Mouse (Mus musculus) thymus, adult 18-20 months (tissue): ENCODE data around the gene Slc35f1.
"Not testable (repeated sequence)": the region's sequence is repeated elsewhere in the genome, so short reads cannot be mapped to it uniquely, and the experiment has no call there.

ENCODE experiments used
- DNase-seq, 2 experiments: peaks; one replicate each; pipeline ENCODE4 v3.0.0; 2022; ENCODE audit warnings: mixed read lengths in 2 of 2

Slc35f1 gene

DNA sequence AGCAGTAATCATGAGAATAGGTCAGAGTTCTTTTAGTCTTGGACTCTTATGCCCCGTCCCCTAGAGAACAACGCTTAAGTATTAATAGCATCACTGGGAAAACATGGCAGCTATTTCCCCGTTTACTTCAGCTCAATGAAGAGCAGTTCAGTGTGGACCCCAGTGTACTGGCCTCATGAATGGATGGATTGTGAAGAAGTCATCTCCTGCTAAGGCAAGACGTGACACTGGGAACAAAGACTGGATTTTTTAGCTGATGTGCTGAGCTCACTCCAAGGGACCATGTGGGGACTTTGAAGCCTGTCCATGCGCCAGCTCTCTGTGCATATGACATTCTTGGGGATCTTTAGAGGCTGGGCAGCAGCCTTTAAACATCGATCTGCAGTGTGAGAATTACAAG, 101.2 kb downstream of the Slc35f1 start:
- DNase-seq = no peak

DNA sequence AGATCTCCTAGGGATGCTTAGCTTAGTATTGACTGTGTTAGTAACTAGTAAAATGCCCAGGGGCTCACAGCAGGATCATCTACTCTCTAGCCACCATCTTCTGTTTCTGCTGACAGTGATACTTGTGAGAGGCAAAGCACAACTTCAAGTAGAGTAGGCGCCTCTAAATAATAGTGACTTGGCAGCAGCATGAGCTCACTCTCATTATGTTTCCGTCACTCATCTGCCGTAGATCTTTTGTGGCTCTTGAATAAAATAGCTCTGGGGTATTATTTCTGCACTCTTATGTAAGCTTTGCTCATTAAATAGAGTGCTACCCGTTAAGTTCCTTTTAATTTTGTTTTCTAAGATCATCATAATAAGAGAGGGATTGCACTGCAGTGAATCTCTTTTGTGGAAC, 107.1 kb downstream of the Slc35f1 start:
- DNase-seq = no peak

DNA sequence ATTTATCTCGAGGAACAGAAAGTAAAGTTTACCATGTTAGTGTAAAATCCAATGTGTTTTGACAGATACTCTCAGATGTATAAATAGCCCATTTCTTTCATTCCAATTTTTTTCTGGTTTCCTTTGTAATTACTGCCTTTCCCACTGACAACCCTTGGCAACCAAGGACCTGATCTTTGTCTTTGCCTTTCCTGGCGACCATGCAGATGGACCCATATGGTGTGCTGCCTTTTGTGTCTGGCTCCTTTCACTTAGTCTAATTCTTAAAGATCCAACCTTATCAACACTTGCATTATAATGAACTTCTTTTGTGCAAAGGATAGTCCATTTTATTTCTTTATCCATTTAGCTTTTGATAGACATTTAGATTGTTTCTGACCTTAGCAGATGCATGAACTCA, 117.5 kb downstream of the Slc35f1 start:
- DNase-seq = no peak

DNA sequence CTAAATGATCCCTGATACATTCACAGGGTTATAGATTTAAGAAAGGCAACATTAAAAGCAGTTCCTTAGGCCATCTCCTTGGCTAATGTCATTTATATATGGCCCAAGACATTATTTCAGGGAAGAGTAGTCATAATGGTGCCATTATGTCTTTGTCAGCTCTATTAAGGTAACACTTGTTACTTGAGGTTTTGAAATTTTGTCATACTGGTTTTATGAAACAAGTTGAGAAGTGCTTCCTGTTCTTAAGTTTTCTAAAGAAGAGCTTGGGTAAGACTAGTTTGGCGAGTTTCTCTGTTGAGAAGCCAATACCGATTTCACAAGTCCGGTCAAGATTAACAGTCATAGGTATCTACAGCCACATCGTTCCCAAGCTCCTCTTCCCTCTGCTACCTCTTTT, 122.5 kb downstream of the Slc35f1 start:
- DNase-seq = no peak

DNA sequence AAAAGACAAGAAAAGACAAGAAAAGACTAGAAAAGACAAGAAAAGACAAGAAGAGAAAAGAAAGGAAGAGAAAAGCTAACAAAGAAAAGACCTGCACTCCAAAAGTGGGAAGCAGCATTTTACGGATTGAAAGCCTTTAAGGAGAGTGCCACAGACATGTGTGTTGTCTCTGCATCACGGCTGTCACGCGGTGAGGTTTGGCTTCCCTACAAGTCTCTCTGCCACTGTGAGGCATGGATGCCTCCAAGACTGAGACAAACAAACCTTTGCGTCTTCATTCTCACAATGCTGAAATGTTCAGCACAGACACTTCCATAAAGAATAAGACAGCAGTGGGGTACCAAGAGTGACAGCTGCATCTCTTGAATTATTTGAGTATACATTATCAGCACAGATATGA, 124.0 kb downstream of the Slc35f1 start:
- no peak for DNase-seq

DNA sequence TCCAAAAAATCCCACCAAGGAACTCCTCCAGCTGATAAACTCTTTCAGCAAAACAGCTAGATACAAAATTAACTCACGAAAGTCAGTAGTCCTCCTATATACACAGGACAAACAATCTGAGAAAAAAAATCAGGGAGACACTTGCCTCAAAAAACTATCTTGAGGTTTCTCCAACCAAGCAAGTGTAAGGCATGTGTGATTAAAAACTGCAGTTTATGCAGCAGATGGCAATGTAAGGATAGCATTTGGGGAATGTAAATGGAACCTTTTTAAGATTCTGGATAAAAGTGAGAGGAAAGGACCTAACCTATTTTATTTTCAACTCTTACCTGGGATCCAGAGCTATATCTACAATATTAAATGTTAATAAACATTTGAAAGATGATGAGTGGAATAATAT, 129.3 kb downstream of the Slc35f1 start:
- DNase-seq = no peak

DNA sequence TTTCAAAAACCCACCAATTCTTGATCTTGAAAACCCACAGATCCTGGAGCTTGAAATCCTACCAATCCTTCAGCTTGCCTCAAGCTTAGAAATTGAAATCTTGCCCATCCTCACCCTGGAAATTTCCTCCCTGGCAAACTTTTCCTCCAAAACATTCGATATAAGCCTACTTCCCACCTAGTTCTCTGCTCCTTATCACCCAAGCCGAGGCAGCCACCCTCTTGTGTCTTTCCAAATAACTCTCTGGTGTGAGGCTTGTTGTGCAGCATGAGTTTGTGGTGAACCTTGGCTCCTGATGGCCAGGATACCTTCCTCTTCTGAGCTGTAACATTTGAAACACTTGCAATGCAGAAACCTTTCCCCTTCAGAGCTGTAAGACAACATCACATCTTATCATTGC, 132.6 kb downstream of the Slc35f1 start:
- DNase-seq = no peak

DNA sequence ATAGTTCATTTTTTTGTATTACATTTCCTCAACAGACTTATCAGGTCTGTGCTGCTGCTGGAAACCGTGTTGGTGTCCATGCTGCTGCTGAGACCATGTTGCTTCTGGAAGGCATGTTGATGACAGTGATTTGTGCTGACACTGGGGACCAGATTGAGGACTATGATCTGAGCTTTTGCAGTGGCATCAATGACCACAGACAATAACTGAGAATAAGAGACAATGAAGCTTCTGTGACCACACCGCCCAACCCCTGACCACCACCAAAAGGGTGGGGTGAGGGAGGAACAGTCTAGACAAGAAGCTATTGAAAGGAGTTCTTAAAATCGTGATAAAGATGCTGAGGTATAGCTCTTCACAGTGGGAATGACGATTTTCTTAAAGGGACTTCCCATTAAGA, 135.4 kb downstream of the Slc35f1 start:
- no peak for DNase-seq

DNA sequence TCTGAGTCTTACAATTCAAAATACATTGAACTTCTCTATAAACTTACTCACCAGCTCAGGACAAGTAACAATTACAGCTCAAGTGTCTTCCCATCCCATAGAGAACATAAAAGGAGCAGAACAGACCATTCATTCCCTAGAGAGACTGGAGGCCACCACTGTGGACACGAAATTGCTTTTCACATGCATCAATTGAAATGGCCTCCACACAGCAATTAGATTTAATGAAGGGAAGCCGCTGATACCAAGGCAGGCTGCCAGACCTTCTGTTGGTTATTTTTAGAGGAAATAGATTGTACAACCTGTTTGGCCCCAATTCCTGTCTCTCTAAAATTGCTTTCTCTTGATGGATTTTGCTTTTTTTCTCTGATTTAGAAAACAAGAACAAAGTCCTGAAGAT, 150.5 kb downstream of the Slc35f1 start:
- no peak for DNase-seq

DNA sequence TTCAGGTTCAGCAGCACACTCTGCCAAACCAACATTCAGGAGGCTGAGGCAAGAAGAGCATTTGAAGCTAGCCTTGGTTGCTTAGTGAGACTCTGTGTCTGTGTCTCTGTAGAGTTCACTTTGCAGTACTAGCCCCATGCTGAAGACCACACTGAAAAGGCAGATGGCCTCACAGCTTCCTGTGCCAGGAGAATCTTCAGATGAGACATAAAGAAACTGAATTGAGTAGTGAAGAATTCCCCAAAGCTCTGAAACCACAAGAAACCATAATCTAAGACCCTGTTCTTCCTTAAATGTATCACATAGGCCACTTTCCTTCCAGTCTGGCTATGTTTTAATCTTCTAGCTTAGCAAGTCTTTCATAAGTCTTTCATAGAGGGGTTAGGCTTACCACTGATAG, 161.7 kb downstream of the Slc35f1 start:
- no peak for DNase-seq

DNA sequence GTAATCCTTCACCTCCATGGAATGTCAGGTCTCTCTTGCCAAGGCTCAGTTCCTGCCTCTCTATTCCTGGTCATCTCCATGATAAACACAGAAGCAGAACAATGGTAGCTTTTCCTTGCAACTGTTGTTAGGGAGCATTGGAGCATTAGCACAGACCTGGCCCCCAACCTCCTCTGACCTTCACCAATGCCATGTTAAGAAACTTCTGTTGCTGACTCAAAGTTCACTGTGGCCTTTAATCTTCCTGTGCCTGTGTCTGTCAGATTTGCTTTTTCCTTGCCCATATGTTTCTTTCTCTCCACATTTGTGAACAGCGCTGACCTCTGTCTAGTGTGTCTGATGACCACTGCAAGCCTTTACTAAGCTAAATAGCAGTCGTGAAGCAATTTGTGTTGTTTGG, 170.5 kb downstream of the Slc35f1 start:
- DNase-seq = no peak

DNA sequence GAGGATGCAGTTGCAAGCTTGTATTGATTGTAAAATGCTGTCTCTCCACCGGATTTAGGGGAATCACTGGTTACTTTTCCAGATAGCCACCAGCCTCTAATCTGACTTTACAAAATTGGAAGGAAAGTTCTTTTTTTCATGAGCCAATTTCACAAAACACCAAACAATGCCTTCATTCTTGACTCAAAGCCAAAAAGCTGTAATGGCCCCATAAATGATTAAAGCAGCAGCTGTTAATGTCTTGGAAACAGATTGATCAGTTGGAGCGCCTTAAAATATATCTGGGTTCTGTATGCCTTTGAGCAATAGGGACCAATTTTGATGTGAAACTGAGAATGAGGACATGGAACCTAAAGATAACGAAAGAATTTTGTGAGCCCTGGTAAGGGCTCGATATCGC, 174.6 kb downstream of the Slc35f1 start:
- DNase-seq = no peak

DNA sequence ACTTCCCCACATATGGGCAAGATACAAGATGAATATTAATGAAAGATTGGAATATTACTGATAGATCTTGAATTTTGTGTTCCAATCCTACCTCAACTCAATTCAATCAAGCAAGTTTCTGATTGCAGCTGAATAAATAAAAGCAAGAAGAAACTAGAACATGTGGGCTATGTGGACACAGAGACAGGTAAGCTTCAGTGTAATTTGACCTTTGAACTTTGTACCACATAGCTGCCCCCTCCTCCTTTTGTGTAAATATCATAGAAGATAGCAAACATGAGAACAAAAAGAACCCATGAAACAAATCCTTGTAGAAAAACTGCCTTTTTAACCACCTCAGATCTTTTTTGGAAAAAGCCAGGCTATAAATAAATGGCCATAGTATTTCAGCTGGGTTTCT, 180.8 kb downstream of the Slc35f1 start:
- DNase-seq = no peak

DNA sequence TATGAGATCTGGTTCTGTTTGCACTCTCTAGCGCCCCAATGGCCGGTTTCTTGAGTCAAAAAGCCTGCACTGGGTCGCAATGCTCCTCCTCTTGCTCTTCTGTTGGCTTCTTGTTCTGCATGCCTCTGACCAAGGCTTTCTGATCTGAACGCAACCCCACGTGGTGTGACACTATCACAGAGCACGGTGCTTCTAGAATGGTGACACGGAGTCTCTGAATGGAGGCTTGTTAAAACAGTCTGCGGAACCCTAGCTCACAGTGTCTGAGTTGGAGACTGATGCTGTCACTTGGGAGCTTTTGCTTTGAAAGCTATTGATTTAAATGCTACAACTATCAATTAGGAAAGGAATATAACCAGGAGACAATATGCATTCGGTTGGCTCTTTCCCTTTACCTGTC, 183.8 kb downstream of the Slc35f1 start:
- no peak for DNase-seq

DNA sequence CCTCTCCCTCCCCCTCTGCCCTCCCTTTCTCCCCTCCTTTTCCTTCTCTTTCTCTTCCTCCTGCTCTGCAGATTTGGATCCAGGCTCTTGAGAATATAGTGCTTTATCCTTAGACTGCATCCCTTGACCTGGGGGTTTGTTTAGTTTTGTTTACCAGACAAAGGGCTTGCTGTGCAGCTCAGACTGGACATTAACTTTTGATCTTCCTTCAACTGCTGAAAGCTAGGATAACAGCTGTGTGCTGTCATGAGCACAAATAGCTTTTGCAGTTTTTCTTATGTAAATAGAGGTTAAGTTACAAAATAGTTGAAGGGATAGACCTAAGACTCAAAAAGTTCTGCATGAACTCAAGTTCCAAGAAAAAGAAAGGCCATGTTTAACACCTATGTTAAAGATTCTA, 184.4 kb downstream of the Slc35f1 start:
- no peak for DNase-seq

DNA sequence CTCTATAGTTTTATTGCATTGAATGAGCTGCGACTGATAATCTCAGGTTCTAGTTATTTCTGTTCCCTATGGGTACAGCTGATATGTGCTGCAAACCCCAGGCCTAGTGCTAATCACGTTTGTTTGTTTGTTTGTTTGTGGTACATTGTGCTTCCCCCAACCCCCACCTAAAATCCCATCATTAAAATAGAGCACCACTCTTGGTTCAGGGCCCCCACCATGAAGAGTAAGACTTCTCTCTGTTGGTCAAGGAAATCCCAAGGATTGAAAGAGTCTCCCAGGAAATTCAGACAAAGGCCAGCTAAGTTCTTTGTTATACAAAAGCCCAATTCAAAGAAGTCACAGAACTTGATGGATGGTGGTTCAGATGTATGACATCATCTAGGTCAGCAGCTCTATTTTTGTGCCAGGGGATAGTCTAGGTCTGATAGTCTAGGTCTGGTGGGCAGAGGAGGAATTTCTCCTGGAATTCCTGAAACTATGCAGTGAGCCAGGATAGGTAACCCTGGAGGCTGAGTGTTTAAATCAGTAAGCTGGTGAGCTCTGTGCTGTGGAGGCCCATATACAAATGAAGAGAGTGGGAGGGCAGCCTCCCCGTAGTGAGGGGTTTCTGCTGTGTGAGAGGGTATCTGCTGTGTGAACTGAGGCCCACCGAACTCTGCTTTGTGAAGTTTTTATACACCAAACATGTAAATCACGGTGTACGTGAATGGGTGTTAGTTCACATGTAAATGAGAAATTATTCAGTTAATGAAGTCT, 187.1 kb downstream of the Slc35f1 start:
- DNase-seq = no peak

DNA sequence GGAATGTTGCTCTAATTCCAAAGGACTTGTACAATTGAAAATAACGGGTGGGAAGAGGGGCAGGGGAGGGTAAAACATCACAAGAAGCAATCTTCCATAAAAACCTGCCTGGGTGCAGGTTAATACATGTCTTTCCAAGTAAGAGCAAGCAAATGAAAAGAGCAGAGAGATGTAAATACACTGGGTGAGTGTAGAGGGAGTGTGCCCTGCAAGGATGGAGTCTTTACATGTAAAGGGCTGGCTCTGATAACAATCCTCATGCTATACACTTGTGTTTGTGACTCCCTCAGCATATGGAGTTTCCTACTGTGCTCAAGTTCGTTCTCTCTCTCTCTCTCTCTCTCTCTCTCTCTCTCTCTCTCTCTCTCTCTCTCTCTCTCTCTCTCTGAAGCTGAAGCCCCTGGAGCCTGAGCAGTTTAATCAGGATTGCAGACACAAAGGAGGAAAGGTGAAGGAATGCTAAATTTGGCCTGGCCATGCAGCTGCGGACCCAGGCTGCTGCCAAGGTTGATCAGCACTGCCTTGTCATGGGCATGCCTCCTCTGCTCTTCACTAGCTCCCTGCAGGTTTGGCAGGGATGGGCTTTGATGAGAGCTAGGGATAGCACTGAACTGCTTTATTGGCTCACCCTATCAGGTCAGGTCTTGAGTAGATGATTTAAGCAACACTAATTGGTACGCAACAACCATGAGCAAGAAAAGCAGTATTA, 187.9 kb downstream of the Slc35f1 start:
- DNase-seq = no peak

DNA sequence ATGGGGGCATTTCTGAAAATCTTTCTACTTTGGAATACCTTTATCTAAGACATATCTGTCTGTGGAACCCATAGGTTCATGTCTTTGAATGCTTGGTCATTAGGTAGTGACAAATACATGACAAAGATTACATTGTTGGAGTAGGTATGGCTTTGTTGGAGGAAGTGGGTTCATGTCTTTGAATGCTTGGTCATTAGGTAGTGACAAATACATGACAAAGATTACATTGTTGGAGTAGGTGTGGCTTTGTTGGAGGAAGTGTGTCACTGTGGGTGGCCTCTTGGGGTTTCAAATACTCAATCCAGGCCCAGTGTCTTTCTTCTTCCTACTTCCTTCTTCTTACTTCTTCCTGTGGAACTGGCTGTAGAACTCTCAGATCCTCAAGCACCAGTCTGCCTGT, 206.4 kb downstream of the Slc35f1 start:
- DNase-seq = not testable (repeated sequence)

DNA sequence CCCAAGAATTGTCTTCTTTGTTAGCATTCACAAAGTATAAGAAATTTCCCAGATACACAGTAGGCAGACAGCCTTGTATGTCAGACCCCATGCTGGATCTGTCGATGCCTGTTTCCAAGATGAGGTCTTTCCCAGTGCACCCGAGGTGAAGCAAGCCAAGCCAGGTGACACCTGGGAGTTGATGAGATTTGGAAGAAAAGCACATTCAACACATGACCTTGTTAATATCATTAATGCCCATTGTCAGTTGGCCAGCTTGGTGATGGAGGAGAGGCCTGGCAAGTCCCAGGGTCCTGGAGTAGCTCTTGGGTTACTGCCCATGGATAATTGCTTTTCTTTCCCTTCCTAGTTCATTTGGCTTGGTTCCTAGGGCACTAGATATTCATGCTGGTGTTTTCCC, 214.6 kb downstream of the Slc35f1 start:
- DNase-seq = no peak

DNA sequence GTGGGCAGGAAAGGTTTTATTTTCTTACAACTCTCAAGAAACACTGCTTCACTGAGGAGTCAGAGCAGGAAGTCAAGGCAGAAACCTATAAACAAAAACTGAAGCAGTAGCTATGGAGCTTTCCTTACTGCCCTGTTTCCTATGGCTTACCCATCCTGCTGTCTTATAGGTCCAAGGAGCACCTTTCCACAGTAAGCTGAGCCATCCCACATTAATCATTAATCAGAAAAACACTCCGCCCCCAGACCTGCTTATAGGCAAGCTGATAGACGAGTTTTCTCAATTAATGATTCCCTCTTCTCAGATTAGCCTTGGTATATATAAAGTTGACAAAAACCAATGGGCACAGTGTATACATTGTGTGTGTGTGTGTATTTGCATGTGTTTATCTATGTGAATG, 221.4 kb downstream of the Slc35f1 start:
- no peak for DNase-seq

DNA sequence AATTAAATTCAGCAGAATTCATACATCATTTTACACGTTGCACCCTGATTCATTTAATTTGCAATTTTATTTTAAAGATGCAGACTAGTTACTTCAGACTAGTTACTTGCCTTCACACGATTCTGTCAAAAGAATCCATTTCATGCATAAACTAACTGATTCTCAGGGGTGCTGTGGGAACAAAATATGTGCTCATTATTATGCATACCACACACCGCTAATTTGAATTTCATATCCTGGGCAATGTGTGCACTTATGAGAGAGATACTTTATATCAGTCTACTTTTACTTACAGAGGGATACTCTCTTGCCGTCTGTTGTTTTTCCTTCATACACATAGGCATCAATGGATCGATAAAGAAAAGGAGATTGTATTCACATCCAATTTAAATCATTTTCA, 228.4 kb downstream of the Slc35f1 start:
- no peak for DNase-seq

DNA sequence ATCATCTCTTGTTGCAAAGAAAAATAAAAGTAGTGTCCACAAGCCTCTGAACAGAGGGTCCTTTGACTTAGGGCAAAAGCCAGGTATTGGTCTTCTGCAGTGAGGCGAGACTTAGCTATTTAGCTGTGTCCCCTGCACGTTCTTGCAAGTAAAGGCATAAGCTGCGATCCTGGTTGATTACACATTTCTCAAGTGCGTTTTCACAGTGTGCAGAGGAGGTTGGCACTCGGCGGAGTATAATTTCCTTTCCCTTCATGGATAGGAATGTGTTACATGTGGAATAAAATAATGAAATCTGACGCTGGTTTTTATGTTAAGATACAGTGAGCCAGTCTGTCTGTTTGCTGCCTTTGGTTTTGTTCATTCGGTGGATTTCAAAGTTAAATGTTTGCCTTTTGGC, 232.8 kb downstream of the Slc35f1 start:
- DNase-seq = no peak

DNA sequence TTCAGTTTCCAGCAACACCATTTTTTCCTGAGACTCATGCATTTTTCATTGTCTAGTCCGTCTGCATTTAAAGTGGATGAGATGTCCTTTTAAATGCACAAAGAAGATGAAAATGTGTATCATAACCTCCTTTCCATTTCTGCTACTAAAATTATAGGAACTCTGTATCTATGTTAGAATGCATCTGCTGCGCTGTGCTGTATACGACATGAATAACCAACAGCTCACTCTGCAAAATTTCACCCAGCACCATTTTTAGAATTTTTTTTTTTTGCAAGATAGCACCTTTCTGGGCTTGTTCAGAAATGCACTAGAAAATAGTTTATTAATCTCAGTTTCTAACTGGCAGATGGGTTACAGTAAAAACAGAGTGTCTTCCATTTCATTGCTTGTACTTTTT, 236.0 kb downstream of the Slc35f1 start:
- DNase-seq = no peak

DNA sequence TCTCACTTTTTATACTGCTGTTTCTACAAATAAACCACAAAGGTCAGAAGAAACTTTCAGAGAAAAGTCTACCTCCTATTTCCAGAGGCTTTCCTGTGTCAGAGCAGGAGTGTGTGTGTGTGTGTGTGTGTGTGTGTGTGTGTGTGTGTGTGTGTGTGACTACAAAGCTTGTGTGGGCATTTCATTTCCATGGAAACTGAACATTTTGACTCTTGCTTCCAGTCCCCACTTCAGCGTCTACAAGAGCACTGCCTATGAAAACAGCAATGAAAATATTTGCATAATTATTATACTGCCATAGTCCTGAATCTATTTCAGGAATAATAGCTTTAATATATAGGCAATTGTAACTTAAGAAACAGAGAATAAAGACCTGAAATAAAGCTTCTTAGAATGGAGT, 241.8 kb downstream of the Slc35f1 start:
- no peak for DNase-seq

DNA sequence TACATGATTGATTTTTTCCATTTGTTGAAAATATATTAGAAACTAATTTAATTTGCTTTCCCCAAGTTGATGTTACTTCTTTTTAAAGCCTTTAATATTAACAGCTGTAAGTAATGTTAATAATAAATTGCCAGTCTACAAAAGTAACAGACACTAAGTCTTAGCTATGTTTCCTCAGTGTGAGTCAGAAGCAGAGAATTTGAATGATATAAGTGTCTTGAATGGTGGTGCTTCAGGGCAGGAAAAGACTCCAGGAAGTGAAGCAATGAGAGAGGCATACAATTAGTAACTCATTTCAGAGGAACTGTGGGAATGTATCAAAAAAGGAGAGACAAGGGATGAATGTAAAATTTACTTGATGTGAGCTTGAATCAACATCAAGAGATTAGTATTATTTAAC, 244.3 kb downstream of the Slc35f1 start:
- no peak for DNase-seq
